Mouse (Mus musculus) monocyte, adult 2 months (primary cell): ENCODE measurements around the gene B2m.
"Not testable (repeated sequence)": the region's sequence is repeated elsewhere in the genome, so short reads cannot be mapped to it uniquely, and the experiment has no call there.

Source experiments
- DNase-seq, 2 experiments: peaks; one replicate each; pipeline ENCODE4 v3.0.0; 2022; ENCODE audit warnings: low spot score in 2 of 2, low read depth in 1 of 2

B2m gene

GRCm38 (mm10) chr2:122147508-122148241 lies at the start of gene B2m:
B2m (plus strand) TSS chr2:122147686.
- DNase-seq, result peak; percentile 92 to 93

- not testable (repeated sequence) for DNase-seq
Observed at GRCm38 (mm10) chr2:122097686-122098085, 49.8 kb upstream of the B2m start.

DNA sequence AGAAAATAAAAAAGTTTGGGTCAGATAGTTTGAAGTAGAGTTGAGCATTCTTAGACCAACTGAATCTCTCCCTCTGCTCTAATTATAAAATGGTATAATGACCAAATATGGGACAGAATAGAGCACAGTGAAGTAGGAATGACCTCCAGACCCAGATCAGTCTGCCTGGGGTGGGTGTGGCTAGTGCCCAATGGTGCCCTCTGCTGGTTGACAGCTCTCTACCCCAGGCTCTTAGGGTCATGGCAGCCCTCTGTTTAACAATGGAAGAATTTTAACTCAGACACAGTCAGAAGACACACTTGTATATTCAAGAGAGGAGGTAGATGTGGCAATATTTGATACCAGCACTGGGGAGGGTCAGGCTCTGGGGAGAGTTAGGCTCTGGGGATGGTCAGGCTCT lies 45.4 kb upstream of the B2m start:
- no peak for DNase-seq

DNA sequence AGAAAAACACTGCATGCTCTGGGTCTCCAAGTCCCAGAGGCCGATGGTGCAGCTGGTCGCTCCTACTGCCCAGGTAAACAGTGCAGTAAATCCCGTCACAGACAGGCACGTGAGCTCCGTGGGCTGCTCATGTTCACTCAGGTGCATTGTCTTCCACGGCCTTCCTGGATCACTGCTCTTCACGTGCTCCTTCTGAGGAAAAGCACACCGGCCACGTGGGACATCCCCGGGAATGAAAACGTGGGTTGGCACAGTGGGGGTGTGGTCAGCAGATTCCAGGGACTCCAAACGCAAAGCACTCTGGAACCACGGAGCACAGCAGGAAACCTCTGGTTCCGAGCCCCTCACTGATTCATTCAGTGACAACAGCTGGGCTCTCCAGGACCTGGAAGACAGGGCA lies 39.4 kb upstream of the B2m start:
- no peak for DNase-seq

- DNase-seq, result no peak
Observed at GRCm38 (mm10) chr2:122109714-122110113, 37.8 kb upstream of the B2m start.

DNA sequence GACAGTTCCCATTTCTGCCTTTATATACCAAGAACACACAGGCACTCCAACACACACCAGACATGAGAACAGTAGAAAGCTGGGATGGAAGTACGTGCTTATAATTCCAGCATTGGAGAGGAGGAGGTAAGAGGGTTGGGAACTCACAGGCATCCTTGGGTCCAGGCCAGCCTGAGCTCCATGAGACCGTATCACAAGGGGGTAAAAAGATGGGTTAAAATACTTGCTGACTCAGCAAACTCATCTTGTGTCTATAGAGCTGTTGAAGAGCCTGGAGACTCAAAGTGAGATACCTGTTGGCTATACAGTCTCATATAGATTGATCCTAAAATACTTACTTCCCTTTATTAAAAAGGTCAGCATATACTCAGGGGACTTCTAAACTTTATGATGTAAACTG lies 30.6 kb upstream of the B2m start:
- DNase-seq, result no peak

GRCm38 (mm10) chr2:122117961-122118958 lies 29.2 kb upstream of the B2m start, which contains the start of gene Spg11:
Spg11 (minus strand) TSS chr2:122118386.
- DNase-seq, result peak; percentile 91 to 98

DNA sequence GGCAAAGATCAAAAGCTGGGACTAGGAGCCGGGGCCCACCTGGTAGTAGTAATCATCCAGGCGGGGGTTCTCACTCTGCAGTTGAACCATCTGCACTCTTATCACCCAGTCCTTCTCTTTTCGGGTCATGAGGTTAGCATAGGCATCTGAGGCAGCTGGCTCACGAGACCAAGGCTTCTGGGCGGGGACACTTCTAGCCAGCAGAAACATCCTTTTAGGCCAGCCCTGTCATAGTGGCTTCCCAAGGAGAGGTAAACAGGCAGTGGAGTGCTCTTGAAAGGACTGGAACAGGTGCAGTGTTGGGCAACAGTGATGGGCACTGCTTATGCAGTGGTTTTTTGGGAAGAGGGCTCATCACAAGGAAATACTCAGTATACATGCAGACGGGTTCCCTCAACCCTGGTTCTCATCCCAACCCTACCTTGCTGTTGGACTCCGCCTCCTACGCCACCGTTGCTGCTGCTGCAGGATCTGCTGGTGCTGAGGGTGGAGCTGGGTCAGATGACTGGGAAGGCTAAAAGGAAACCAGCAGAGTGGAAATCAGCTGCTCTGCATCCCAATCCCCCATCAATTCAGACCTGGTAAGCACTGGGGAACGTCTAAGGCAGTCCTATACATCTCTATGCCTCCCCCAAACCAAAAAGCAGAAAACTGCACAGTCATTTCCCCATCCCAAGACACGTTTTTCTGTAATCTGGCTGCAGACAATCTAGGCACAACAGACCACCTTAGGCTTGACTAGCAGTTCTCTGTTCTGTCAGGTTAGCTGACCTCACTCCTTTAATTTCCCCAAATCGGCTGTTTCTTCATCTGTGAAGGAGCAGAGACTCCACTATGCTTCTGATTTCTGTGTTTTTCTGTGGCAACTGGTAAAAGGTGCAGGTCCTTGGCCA lies 21.6 kb upstream of the B2m start:
- no peak for DNase-seq

DNA sequence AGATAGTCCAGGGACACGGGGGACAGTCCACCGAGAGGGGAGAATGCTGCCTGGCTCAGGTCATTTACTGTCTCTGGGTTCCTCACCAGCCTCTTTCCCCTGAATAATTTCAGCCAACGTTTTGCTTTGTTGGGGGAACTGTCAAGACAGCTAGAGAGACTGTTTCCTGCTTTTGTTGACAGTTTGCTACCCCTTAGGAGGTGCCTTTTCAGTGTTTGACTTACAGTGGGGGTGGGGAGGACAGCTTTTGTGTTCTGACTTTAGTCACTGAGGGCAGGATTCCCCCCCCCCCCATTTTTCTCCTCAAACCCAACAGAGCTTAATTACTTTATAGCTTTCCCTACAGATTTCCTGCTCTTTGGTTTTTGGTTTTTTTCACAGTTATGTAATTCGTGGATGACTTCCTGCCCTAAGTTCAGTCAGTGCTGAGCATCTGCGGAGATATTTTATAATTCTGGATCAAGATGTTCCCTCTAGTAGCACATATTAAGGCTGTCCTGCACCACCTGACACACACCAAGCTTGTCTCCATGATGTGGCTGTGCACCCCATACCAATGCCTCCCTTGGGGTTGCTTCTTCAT lies 20.6 kb upstream of the B2m start:
- DNase-seq, result no peak

DNA sequence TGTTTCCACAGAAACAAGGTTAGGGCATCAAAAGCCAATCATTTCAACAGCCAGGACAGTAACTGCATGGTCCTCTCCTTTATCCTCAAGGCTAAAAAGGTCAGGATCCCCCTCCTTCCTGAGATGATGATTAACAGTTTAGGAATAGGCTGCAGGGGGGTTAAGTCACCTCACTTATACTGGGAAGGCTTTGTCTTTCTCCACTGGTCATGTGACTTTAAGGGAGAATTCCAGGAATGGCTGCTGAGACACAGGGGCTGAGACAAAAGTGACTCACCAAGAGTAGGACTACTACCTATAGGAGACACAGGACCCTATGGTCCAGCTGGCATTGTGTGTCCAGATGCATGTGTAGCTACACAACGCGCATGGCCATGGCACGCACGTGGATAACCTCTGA lies 19.9 kb upstream of the B2m start:
- DNase-seq, result no peak

DNA sequence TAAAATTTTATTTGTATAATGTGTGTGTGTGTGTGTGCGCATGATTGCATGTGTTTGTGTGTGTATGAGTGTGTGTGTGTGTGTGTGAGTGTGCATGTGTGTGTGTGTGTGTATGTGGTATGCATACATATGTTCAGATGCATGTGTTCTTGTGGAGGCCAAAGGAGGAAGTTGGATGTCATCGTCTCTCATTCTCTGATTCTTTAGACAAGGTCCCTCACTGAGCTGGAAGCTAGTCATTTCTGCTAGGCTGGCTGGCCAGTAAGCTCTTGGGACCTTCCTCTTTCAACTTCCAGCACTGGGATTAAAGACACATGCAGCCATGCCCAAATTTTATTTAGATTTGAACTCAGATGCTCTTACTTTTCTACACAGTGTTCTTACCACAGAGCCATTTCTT lies 15.4 kb upstream of the B2m start:
- DNase-seq, result no peak

DNA sequence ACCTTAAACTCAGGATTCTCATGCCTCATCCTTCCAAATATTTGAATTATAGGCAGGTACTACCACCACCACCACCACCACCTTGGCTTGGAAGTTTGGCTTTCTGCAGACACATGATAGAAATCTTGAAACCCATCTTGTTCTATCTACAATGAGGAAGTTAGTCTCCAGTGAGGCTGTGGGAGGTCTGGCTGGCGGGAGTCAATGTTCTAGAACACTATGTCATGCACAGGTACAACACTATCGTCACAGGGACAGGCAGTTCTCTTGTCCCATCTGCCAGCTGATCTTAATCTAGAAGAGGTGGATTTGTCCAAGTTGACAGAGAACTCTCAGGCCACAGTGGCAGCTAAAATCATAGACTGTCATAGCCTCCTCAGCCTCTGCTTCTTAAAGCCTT lies 14.9 kb upstream of the B2m start:
- no peak for DNase-seq

- DNase-seq, result no peak
Observed at GRCm38 (mm10) chr2:122137839-122138465, 9.5 kb upstream of the B2m start.

DNA sequence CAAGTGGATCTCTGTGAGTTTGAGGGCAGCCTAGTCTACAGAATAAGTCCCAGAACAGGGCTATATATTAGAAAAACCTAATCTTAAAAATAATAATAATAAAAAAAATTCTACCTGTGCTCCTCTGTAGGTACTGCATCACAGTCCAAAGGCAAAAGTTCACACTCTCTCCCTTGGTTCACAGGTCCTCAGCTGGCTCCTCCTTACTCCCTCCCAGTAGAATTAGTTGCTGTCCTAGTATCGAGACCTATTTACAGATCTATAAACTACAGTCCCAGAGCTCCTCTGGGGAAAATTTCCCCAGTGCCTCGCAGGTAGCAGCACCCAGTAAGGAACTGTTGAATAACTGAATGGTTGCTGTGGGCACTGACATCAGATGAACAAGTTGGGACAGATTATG lies 6.7 kb upstream of the B2m start:
- no peak for DNase-seq

DNA sequence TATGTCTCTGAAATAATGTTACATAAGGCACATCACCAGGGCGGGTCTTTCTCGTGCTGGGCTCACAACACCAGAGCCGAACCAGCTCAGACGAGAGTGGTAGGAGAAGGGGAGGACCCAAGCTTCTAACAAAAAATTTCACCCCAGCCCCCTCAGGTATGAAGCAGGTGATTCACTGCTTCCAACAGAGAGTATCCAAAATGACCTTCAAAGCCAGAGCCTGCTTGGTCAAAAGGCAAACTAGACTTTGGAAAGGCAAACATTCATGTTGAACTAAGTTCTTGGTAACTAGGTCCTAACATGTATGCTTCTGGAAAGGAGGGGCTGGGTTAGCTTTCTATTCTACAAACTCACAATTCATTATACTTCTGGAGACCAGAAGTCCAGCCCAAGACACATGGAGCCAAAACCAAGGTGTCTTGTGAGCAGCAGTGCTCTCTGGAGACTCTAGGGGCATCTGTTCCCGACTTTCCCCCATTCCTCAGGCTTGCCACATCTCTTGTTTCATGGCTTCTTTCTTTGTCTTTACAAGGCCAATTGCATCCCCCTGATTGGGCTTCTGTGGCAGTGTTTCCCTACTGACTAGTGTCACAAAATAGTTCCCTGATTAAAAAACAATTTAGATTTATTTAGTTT lies 6.0 kb upstream of the B2m start:
- DNase-seq, result no peak

DNA sequence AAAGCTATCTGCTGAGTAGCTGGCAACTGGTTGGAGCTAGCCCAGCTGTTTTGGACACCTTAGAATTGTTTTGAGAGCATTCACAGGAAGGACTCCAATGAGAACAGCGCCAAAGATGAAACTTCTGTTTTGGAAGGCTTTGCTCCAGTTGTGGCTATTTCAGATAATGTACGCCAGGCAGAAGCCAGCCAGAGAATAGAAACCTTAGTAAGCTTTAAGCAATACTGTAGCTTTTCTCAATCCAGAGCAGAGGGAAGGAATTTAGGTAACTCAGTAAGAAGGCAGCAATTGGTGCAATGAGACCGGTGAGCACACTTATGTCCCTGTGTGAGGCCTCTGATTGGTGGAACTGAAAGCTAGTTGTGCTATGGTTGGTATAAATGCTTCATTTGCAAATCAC lies 4.4 kb upstream of the B2m start:
- DNase-seq, result no peak

DNA sequence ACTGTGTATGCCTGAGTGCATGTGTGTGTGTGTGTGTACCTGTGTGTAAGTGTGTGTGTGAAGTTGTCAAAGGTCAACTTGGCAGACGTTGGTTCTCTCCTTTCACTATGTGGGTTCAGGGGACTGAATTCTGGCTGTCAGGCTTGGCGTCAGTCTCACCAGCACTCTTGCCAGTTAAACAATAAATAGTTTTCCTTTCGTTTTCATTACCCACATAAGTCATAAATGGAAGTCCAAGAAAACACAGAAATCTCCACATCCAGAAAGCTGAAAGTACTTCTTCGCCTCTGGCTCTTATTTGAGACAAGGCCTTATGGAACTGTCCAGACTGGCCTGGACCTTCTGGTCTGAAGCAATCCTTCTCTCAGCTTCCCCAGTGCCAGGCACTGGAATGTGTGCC lies 1.7 kb upstream of the B2m start:
- DNase-seq, result no peak

- DNase-seq, result peak in 1 of 2 experiments; percentile 46
Observed at GRCm38 (mm10) chr2:122146687-122147086, 799 bp upstream of the B2m start.

DNA sequence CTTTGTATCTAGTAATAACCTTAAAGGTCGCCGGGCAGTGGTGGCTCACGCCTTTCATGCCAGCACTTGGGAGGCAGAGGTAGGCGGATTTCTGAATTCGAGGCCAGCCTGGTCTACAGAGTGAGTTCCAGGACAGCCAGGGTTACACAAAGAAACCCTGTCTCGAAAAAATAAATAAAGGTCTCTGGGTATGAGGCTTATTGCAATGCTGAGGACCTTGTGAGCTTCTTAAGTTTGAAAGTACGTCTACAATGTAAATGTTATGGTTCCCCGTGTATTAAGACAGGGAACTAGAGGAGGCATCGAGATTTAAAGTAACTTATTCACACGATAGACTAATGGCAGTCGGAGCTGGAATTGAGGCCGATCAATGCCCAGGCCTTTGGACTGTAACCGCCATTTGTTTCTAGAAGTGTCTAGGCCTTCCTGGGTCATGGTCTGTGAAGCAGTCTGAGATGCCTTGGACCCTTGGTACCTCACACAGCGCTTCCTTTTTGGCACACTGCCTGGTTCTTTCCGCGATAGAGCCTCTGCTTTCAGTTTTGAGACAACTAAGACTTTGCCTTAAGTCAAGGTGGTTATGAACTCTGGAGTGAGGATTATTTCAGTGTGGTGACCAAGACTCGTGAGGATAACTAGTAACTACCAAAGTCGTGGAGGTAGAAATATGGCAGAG lies 894 bp downstream of the B2m start:
- peak in 1 of 2 experiments; percentile 66 for DNase-seq
